Mouse (Mus musculus) liver, postnatal 0 days (tissue): ENCODE measurements around the gene Shroom4. TPM values are rescaled to one million over a fixed set of nuclear protein-coding genes. Genes with fewer than 3 reads are reported as not detected.

ENCODE experiments used
- ATAC-seq: fragments of 200-750 bp; cut with Nextera tagmentation; 2 replicates; pipeline ENCODE4 v1.8.0; 2017; ENCODE audit warnings: mild to moderate bottlenecking, moderate library complexity
- DNase-seq: peaks from one replicate; pipeline ENCODE4 v3.0.0-alpha.2; 2016
- H3K27ac ChIP-seq: fragments of 300-500 bp; sonication (generic); 2 replicates; pipeline ENCODE4 v1.5.1; 2014; ENCODE audit warnings: antibody characterized with exemption, moderate library complexity, mild to moderate bottlenecking, low read depth
- H3K27me3 ChIP-seq: fragments of 300-500 bp; sonication (generic); 2 replicates; pipeline ENCODE4 v1.6.1; 2014; ENCODE audit warnings: low read length, control low read depth, mixed read lengths; ENCODE audit not compliant: insufficient read depth
- H3K36me3 ChIP-seq: fragments of 300-500 bp; sonication (generic); replicated peaks from 2 replicates; pipeline ENCODE4 v1.6.1; 2014; ENCODE audit warnings: mild to moderate bottlenecking, control low read depth, low read length, moderate library complexity, mixed read lengths; ENCODE audit not compliant: insufficient read depth
- H3K4me1 ChIP-seq: fragments of 300-500 bp; sonication (generic); 2 replicates; pipeline ENCODE4 v1.6.1; 2014; ENCODE audit warnings: antibody characterized with exemption, mild to moderate bottlenecking, control low read depth; ENCODE audit not compliant: insufficient read depth
- H3K4me2 ChIP-seq: fragments of 300-500 bp; sonication (generic); 2 replicates; pipeline ENCODE4 v1.6.1; 2014; ENCODE audit warnings: low read depth, mild to moderate bottlenecking, low read length, moderate library complexity, mixed read lengths
- H3K4me3 ChIP-seq: fragments of 300-500 bp; sonication (generic); 2 replicates; pipeline ENCODE4 v1.5.1; 2014; ENCODE audit warnings: low read depth, low read length
- H3K9ac ChIP-seq: fragments of 300-500 bp; sonication (generic); replicated peaks from 2 replicates; pipeline ENCODE4 v1.6.1; 2014; ENCODE audit warnings: mild to moderate bottlenecking, moderate library complexity
- H3K9me3 ChIP-seq: fragments of 300-500 bp; sonication (generic); 2 replicates; pipeline ENCODE4 v1.6.1; 2016; ENCODE audit warnings: mild to moderate bottlenecking, control low read depth, low read length, mixed read lengths
- CTCF ChIP-seq: sonication (generic); IDR thresholded peaks from 2 replicates; pipeline ENCODE4 v1.5.1; 2016; ENCODE audit warnings: antibody characterized with exemption, low read depth
- EP300 ChIP-seq: IDR thresholded peaks from 2 replicates; pipeline ENCODE4 v1.6.1; 2016; ENCODE audit warnings: antibody characterized with exemption, low read depth, mild to moderate bottlenecking
- WGBS: fragments of 180-500 bp; shearing (Covaris S2); extraction: QIAGEN DNeasy Blood & Tissue Kit; methylation state at CpG from one replicate; pipeline ENCODE4 v1.1.7; 2014; ENCODE audit not compliant: insufficient replicate concordance; 5-methylcytosine and 5-hydroxymethylcytosine counted together
- polyA plus RNA-seq: library from polyadenylated mRNA; unstranded; fragments of >200 nt; fragmentation: Nextera tagmentation; extraction: Ambion mirVana; gene quantifications from 2 replicates; pipeline ENCODE4 v1.2.1, GENCODE M21; 2015

The Shroom4 gene
- polyA plus RNA-seq: 0.14 TPM in 2 replicates

- H3K27ac ChIP-seq: no peak within 1 kb of the TSS
- TF ChIP-seq EP300: no peak
- no peak for TF ChIP-seq CTCF
- peak; percentile 23 for DNase-seq
- WGBS: 13% methylated on average over 49 of the region's 55 CpGs
- H3K4me1 ChIP-seq: no peaks in the 10 kb centered on the region
- peak; percentile 59 for ATAC-seq
- peak within 1 kb of the TSS; percentile 47 for H3K4me3 ChIP-seq
- H3K4me2 ChIP-seq: peak within 1 kb of the TSS; percentile 73
- H3K36me3 ChIP-seq: no peaks in the 10 kb centered on the region
- H3K9ac ChIP-seq: no peak within 1 kb of the TSS
- peaks cover 4% of the 10 kb centered on the region; the same call in 1 of the 2 replicates for H3K27me3 ChIP-seq
- no peaks in the 10 kb centered on the region for H3K9me3 ChIP-seq
These were observed at the start of gene Shroom4 for GRCm38 (mm10) chrX:6399626-6400397. TSS of gene Shroom4 (plus strand) at chrX:6399854.

GRCm38 (mm10) chrX:6356876-6357275 lies 42.8 kb upstream of the Shroom4 start:
- no peak for ATAC-seq
- TF ChIP-seq EP300 (no peak), CTCF (no peak)

DNA sequence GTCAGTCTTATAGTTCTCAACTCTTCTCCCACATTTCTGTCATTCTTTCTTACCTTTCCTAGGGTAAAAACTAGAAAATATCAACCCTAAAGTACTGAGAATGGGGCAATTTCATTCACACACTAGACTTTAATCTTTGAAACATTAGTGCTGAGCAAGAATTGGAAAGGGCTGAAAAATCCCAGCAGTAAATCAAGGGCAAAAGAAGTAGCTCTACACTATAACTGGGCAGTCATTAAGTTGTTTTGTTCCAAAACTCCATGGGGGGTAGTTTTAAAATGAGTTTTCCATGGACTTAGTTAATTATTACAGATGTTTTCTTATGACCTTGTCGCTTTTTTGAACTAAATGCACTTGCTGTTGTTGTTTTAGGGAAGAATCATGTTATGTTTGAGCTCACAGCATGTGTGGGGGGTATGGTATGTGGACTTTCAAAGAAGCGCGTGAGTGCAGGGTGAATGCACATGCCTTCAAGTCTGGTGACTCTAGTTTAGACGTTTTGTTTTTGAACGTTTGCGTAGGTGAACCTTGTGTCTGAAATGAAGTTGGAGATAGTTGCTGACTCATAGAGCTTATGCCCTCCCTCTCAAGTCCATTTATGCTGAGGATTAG lies 42.0 kb upstream of the Shroom4 start:
- no peaks in the 10 kb centered on the region for H3K27me3 ChIP-seq
- no peak overlapping the region for H3K4me2 ChIP-seq
- TF ChIP-seq EP300: no peak
- no peak for TF ChIP-seq CTCF
- WGBS: 74% methylated on average over 6 of the region's 6 CpGs
- DNase-seq: no peak
- no peaks in the 10 kb centered on the region for H3K36me3 ChIP-seq
- H3K4me1 ChIP-seq: no peaks in the 10 kb centered on the region
- no peak overlapping the region for H3K4me3 ChIP-seq
- no peaks in the 10 kb centered on the region for H3K9me3 ChIP-seq
- no peak overlapping the region for H3K9ac ChIP-seq
- H3K27ac ChIP-seq: no peak overlapping the region
- ATAC-seq: no peak

More at GRCm38 (mm10) chrX:6356876-6357275, 42.8 kb upstream of the Shroom4 start:
- 67% methylated on average over 3 of the region's 3 CpGs for WGBS
- no peaks in the 10 kb centered on the region for H3K4me1 ChIP-seq
- no peak for DNase-seq
- no peak overlapping the region for H3K4me2 ChIP-seq
- no peaks in the 10 kb centered on the region for H3K9me3 ChIP-seq
- H3K9ac ChIP-seq: no peak overlapping the region
- H3K27me3 ChIP-seq: no peaks in the 10 kb centered on the region
- H3K4me3 ChIP-seq: no peak overlapping the region
- no peaks in the 10 kb centered on the region for H3K36me3 ChIP-seq
- no peak overlapping the region for H3K27ac ChIP-seq

DNA sequence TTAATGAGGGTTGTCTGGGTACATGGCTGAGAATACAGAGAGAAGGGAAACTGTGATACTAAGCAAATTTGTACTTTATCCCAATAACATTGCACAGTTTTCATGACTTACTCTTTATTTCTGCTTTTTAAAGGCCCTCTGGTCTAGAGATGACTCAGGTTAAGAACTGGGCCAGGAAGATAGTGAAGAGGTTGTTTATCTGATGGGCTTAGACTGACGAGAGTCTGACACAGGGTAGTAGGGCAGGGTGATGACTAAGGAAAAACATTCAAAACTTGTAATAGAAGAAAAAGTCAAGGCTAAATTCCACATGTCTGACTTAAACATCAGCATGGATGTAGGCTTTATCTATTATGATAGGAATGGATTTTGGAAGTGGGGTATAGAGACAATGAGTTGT lies 30.8 kb upstream of the Shroom4 start:
- DNase-seq: no peak
- WGBS: 52% methylated on average over 1 of the region's 1 CpGs
- no peaks in the 10 kb centered on the region for H3K27me3 ChIP-seq
- no peak for ATAC-seq
- H3K9ac ChIP-seq: no peak overlapping the region
- H3K4me1 ChIP-seq: no peaks in the 10 kb centered on the region
- H3K9me3 ChIP-seq: no peaks in the 10 kb centered on the region
- no peak overlapping the region for H3K4me3 ChIP-seq
- no peak overlapping the region for H3K27ac ChIP-seq
- H3K4me2 ChIP-seq: no peak overlapping the region
- no peaks in the 10 kb centered on the region for H3K36me3 ChIP-seq
- TF ChIP-seq CTCF (no peak), EP300 (no peak)

DNA sequence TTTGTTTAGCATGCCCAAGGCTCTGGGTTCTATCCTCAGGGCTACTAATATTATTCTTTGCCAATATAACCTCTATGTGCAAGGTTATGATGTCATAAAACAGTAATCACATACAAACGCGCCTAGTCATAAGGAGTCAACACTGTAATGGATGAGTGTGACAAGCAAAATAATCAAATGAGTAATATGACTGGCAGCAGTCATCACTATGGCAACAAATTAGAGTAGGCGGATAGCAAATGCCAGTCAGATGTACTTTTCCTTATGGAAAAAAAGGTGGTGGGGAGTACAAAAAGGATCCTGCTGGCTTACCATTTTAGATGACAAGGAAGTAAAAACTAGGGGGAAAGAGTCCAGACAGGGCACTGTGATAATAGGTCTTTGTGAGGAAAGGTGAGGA lies 28.9 kb upstream of the Shroom4 start:
- no peak overlapping the region for H3K27ac ChIP-seq
- DNase-seq: no peak
- H3K4me1 ChIP-seq: no peaks in the 10 kb centered on the region
- no peak overlapping the region for H3K4me3 ChIP-seq
- 87% methylated on average over 3 of the region's 3 CpGs for WGBS
- H3K4me2 ChIP-seq: no peak overlapping the region
- H3K9me3 ChIP-seq: no peaks in the 10 kb centered on the region
- TF ChIP-seq EP300 (no peak), CTCF (no peak)
- no peak for ATAC-seq
- no peak overlapping the region for H3K9ac ChIP-seq
- no peaks in the 10 kb centered on the region for H3K27me3 ChIP-seq
- no peaks in the 10 kb centered on the region for H3K36me3 ChIP-seq

DNA sequence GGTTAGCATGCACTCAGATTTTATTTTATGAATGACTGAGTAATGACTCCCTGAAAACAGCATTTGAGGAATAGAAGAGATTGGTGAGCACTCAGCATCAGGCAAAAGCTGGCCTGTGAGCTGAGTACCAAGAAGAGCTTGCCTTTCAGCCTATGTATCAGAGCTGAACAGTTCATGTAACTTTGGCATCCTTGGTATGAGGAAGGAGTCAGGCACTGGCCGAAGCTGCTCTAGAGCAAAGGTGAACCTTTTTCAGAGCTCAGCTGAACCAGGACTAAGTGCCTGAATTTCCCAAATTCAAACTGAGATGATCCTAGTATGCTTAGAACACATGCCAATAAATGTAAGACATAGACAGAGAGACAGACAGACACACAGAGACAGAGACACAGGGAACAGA lies 5.8 kb upstream of the Shroom4 start:
- H3K9me3 ChIP-seq: no peaks in the 10 kb centered on the region
- no peak overlapping the region for H3K4me3 ChIP-seq
- no peak for ATAC-seq
- H3K9ac ChIP-seq: no peak overlapping the region
- H3K36me3 ChIP-seq: no peaks in the 10 kb centered on the region
- 68% methylated on average over 1 of the region's 1 CpGs for WGBS
- no peaks in the 10 kb centered on the region for H3K27me3 ChIP-seq
- no peaks in the 10 kb centered on the region for H3K4me1 ChIP-seq
- no peak overlapping the region for H3K4me2 ChIP-seq
- H3K27ac ChIP-seq: no peak overlapping the region
- TF ChIP-seq EP300 (no peak), CTCF (no peak)
- no peak for DNase-seq
